Mouse (Mus musculus) 3134 (cell line): Measurements from ENCODE around the gene H6pd.

Experiments
- DNase-seq: peaks from one replicate; pipeline ENCODE4 v3.0.0-alpha.2; 2011; ENCODE audit warnings: low spot score; ENCODE audit not compliant: insufficient read length; ENCODE audit errors: extremely low read depth

The H6pd gene

DNA sequence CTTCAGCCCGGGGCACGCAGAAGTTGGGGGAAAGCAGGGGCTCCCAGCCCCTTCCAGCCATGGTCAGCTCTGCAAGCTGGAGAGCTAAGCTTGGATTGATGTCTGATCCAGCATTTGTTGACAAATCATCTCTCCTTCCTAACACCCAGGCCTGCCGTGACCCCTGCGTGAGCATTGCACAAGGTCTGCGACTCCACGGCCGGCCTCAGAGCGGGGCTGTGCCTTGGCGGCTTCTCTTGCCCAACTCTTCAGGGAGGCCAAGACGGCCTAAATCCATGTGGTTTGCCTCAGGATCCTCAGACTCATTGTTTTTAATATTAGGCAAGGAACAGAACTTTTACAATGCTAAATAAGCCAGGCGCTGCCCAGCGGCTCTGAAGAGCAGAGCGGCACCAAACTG lies 57.6 kb downstream of the H6pd start:
- DNase-seq: no peak

DNA sequence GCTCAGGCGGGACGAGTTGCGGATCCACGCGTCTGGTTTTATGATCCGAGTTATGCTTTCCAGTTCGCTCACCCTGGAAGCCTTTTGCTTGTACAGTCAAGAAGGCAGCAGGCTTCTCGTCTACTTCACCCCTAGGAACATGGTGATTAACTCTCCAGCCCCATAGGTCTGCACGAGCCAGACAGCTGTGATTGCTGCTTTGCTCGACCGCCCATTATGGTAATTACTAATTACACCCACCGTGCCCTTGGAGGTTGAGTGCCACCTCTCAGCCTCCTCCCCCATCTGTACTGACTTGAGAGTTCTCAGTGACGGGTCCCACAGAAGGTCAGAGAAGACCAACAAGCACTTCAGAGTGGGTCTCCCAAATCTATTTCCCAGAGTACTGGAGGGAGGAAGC lies 59.1 kb downstream of the H6pd start:
- no peak for DNase-seq

DNA sequence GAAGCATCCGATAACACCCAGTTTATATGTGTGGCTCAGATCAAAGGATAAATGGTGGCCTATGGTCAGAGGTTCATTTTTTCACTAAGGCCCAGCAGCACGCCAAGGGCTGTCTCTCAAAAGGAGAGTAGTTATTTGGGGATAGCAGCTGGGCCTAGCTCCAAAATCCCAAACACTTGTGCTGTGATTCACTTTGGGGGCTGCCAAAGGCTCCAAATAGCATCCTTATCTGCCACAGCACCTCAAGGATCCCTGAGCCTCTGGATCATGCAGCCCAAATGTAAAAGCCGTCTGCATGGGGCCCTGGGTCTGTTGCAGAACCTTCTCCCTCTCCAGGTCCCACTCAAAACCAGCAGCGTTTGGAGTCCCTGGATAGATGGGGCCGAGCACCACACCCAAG lies 60.7 kb downstream of the H6pd start:
- DNase-seq: no peak

DNA sequence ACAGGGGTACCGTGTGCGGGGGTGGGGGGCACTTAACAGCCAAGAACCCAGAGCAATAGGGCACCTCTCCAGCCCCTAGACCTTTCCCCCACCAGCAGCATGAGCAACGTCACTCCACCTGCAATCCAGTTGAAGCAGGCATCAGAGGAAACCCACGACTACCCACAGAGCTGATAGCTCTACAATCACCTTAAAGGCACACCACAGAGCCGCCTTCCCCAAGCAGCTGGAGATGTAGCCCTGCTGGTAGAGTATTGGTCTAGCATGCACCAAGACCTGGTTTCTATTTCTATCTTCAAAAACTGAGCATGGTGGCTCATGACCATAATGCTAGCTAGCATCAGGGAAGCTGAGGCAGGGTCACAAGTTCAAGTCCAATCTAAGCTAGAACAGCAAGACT lies 61.4 kb downstream of the H6pd start:
- no peak for DNase-seq

DNA sequence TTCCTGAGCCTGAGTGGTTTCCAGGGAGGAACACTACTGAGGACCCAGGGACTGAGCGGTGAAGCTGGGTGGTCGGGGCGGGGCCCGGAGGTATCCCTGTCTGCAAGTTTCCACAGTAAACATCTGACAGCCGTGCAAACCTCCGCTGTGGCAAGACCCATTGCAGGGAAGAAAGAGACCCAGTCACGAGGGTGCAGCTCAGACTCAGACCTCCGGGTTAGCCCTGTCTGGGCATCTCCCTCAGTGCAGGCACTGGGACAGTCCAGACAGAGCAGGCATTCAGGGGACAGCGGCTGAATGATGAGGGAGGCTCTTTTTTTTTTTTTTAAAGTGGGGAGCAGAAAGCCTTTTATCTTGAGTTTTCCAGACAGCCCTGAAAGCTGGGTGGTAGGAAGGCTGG lies 63.6 kb downstream of the H6pd start:
- DNase-seq: no peak

GRCm38 (mm10) chr4:149944214-149944613 lies 64.6 kb downstream of the H6pd start:
- no peak for DNase-seq

DNA sequence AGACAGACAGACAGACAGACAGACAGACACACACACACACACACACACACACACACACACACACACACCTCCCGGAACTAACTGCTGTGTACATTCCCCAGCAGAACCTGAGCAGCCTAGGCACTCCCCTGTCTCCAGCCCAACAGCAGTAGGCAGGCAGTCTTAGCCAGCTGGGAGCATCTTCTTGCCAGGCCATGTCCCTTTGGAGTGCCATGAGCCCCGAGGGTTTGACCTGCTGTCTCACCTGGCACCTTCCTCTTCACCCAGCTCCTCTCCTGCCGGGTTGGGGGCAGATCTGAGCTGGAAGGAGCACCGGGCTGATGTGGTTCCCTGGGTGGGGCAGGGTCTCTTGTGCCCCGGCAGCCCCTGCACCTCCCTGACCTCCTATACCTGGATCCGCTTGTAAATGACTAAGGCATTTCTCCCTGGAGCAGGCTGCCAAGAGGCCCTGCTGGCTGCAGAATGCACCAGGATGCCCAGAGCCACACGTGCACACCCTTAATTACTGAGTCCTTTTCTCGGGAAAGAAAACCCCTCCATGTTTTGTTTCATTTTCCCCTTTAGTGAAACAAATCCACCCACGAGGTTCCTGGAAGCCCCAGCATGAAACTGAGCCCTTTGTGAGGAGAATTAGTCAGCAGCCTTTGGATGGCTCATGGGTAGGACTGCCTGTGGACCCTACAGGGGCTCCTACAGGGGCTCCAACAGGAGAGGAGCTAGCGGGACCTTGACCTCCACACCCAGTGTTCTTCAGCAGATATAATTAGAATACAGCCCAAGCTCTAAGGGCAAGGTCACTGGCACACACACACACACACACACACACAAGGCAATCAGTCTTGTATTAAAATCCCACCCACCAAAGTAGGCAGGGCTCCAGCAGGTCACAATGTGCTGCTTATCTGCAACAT lies 65.7 kb downstream of the H6pd start:
- no peak for DNase-seq

DNA sequence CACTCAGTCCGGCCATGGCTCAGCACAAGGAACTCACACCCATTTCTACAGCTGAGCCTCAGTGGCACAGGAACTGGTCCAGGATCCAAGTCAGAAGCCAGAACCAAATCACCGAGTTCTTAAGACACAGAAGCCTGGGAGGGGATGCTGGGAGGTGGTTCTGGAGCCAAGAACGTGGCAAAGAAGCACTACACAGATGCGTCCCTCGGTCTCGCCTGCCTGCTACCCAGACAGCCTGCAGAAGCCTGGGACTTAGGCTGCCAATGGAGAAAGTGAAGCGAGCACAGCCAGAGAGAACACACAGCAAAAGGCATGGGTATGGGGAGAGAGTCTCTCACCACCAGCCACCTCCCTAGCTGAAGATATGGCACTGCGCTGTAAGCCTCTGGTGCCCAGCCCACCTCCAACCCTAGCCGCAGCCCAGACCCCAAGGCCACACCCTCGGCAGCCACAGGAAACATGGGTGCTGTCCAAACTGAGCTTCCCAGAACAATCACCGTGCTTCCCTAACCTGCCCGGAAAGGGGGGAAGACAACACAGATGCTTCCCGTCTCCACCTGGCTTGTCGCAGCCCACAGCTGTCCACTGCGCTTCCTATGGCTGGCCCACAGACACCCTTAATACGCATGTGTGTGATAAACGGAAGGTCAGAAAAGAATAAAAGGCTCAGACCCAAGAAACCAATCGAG lies 67.6 kb downstream of the H6pd start:
- DNase-seq: no peak

- DNase-seq: no peak
These were observed 70.1 kb downstream of the H6pd start for GRCm38 (mm10) chr4:149938701-149939100.

- no peak for DNase-seq
These were observed 71.9 kb downstream of the H6pd start for GRCm38 (mm10) chr4:149936921-149937320.

DNA sequence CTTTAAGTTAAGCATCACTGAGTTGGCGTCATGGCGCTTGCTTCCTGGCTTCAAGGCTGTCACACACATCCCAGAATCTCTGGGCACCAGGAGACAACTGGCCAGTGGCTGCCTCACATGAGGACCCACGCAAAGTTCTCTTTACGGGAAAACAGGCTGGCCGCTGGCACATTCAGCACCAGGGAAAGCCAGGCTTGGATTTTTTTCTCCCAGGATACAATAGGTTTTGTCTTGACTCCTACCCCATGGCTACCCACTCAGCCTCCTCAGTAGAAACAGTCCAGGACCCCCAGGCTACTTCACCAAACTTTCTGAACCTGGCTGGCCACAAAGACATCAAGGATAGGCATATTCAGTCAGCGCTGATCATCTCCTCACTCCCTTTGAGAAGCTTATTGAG lies 73.4 kb downstream of the H6pd start:
- no peak for DNase-seq

DNA sequence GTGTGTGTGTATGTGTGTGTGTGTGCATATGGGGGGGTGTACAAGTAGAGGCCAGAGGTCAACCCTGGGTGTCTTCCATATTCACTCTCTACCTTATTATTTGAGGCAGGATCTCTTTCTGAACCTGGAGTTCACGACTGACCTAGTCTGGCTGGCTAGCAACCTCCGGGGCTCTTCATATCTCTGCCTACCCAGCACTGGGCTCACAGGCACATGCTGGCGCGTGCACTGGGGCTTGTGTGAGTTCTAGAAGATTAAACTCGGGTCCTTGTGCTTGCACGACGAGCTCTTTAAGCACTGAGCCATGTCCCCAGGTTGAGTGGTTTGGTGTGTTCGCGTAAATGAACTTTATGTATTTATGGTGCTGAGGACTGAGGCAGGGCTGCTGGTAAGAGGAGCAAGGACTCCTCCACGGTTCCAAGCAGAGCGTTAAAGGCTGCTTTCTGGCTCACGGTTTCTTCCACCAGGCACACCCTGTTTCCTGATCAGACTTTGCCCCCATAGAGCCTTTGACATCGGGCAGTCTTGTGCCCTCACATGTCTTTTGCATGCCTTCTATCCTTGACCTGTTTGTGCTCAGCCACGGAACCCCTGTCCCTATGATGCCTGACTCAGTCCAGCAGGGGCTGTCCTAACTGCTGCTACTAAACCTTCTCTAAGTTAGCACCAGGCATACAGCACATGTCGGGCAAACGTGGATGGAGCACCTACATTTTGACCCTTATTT lies 75.1 kb downstream of the H6pd start:
- DNase-seq: no peak

DNA sequence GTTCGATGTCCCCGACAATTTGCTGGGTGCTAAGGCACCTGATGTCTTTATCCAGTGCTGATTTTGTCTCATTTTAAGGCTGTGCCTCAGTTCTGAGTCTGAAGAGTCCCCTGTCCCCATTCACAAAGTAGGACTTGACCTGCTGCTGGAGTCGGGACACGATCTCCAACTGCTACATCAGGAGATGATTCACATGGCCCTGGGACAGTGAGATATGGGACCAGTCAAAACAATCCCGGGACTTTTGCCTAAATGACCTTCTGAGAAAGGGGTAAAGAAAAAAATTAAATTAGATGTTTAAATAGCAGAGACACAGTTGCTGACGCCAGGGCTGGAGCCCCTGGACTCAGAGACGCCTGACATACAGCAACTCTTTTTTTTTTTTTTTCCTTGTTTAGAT lies 75.8 kb downstream of the H6pd start:
- DNase-seq: no peak

DNA sequence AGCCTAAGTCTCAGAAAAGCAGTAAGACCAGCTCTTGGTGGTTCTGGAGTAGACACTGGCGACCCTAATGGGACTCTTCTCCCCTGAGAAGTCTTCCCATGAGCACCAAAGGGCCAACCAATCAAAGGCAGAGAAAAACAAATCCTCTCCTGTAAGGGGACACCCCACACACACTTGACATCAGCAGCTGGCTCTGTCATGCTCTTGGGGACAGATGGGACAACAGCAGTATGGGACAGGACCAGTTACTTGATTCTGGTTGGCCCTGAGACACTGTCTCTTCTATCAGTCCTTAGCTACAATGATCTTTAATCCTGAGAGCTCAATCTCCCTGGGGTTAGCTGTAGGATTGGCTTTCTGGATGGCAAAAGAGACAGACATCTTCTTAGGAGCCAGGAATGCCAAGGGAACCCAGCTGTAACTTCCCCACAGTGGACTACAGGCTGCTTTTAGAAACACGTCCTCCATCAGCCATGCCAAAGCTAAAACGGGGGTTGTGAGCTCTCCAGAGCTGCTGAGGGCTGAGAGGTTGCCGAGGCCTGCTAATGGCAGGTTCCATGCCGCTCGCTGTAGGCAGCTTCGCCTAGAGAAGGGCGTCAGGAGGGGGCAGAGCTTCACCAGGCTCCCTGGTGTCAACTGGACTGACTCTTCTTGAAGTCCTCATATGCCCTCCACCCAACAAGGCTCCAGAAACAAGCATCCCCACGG lies 76.6 kb downstream of the H6pd start:
- DNase-seq: no peak

DNA sequence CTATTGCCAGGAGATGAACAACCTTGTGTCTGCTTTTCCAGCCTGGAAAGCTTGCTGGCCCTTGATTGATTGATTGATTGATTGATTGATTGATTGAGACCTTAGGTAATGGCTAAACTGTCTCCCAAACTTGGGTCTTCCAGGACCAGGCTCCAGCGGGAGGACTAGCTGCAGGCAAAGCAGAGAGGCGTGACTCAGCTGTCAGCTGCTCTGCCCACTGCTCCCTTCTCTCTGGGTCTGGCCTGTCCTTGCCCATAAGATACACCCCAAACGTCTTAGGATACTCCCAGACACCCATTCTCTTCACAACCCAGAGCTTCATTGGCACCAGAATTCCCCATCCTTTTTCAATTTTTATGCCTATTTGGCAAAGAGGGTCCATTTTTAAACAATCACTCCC lies 78.1 kb downstream of the H6pd start:
- DNase-seq: no peak
